Mouse (Mus musculus) G1E (cell line): ENCODE measurements around the gene 1700093K21Rik. TPM values are rescaled to one million over a fixed set of nuclear protein-coding genes. Genes with fewer than 3 reads are reported as not detected.

ENCODE experiments used
- ATAC-seq: 2 replicates; pipeline ENCODE4 v1.8.0; 2016; ENCODE audit warnings: mild to moderate bottlenecking; ENCODE audit not compliant: insufficient number of reproducible peaks, poor library complexity, low FRiP score, severe bottlenecking; ENCODE audit errors: extremely low read depth
- DNase-seq: peaks from one replicate; pipeline ENCODE4 v3.0.0; 2012; ENCODE audit warnings: low spot score
- H3K27me3 ChIP-seq: 2 replicates; pipeline ENCODE4 v1.6.1; 2012; ENCODE audit warnings: mild to moderate bottlenecking, low read length, inconsistent platforms; ENCODE audit not compliant: insufficient read depth
- H3K36me3 ChIP-seq: replicated peaks from 2 replicates; pipeline ENCODE3; 2012; ENCODE audit warnings: mild to moderate bottlenecking, inconsistent platforms
- H3K4me1 ChIP-seq: 2 replicates; pipeline ENCODE4 v1.6.1; 2012; ENCODE audit warnings: low read depth, low read length, inconsistent platforms, mixed read lengths; ENCODE audit not compliant: insufficient read depth
- H3K4me3 ChIP-seq: 2 replicates; pipeline ENCODE4 v1.5.1; 2012; ENCODE audit warnings: low read depth, mild to moderate bottlenecking, inconsistent platforms, low read length, moderate library complexity, mixed read lengths
- H3K9me3 ChIP-seq: replicated peaks from 2 replicates; pipeline ENCODE4 v1.6.1; 2012; ENCODE audit warnings: inconsistent platforms
- CTCF ChIP-seq: IDR thresholded peaks from 2 replicates; pipeline ENCODE4 v1.5.1; 2012; ENCODE audit warnings: low read depth, low read length, inconsistent platforms, mixed read lengths
- GATA1 ChIP-seq: IDR thresholded peaks from 2 replicates; pipeline ENCODE4 v1.6.1; 2012; ENCODE audit warnings: borderline replicate concordance, low read length, inconsistent platforms, mixed read lengths
- GATA2 ChIP-seq: IDR thresholded peaks from 2 replicates; pipeline ENCODE4 v1.6.1; 2012; ENCODE audit warnings: low read depth, low read length, inconsistent platforms, borderline replicate concordance
- POLR2AphosphoS5 ChIP-seq: IDR thresholded peaks from 2 replicates; pipeline ENCODE4 v1.6.1; 2012; ENCODE audit warnings: low read depth, low read length, inconsistent platforms; ENCODE audit not compliant: insufficient replicate concordance
- TAL1 ChIP-seq: conservative IDR thresholded peaks from 2 replicates; pipeline ENCODE4 v1.6.1; 2012; ENCODE audit warnings: low read depth, low read length, inconsistent platforms, mixed read lengths
- polyA plus RNA-seq: library from polyadenylated mRNA; stranded (reverse); fragments of >175 nt; gene quantifications from 2 replicates; pipeline ENCODE4 v1.2.3, GENCODE M21; 2012
- total RNA-seq, 2 experiments: library from RNA; stranded (forward) in 1 of 2; stranded (reverse) in 1 of 2; fragments of 200-1000 nt in 1 of 2; fragments of >200 nt in 1 of 2; fragmentation: Nextera tagmentation in 1 of 2; gene quantifications; 2 replicates each; pipeline ENCODE4 v1.2.3; 2014 to 2017

1700093K21Rik gene
- total RNA-seq (2014; fragmentation: Nextera tagmentation) (not detected in 2 replicates), total RNA-seq (2017) (not detected in 2 replicates), polyA plus RNA-seq (not detected in 2 replicates)

GRCm38 (mm10) chr11:23520473-23521205 lies at the start of gene 1700093K21Rik:
1700093K21Rik (minus strand) TSS chr11:23521155.
- H3K9me3 ChIP-seq: peaks cover 8% of the 10 kb centered on the region
- TF ChIP-seq POLR2AphosphoS5 (no peak), GATA2 (no peak), CTCF (no peak), TAL1 (no peak)
- H3K4me1 ChIP-seq: no peaks in the 10 kb centered on the region
- H3K36me3 ChIP-seq: no peaks in the 10 kb centered on the region
- ATAC-seq: no peak
- DNase-seq: no peak
- H3K4me3 ChIP-seq: no peak within 1 kb of the TSS
- H3K27me3 ChIP-seq: peaks cover 12% of the 10 kb centered on the region

GRCm38 (mm10) chr11:23570130-23570529 lies 49.2 kb upstream of the 1700093K21Rik start:
- Histone ChIP-seq H3K36me3 (peaks cover 62% of the 10 kb centered on the region), H3K9me3 (no peaks in the 10 kb centered on the region), H3K27me3 (no peaks in the 10 kb centered on the region), H3K4me3 (no peak overlapping the region), H3K4me1 (no peaks in the 10 kb centered on the region)
- no peak for DNase-seq
- ATAC-seq: no peak
- TF ChIP-seq GATA2 (no peak), TAL1 (no peak), CTCF (no peak), GATA1 (no peak), POLR2AphosphoS5 (no peak)

GRCm38 (mm10) chr11:23565761-23566160 lies 44.8 kb upstream of the 1700093K21Rik start:
- H3K4me1 ChIP-seq: no peaks in the 10 kb centered on the region
- no peak for ATAC-seq
- H3K27me3 ChIP-seq: no peaks in the 10 kb centered on the region
- no peaks in the 10 kb centered on the region for H3K9me3 ChIP-seq
- H3K36me3 ChIP-seq: peaks cover 54% of the 10 kb centered on the region
- no peak overlapping the region for H3K4me3 ChIP-seq
- TF ChIP-seq POLR2AphosphoS5: no peak
- TF ChIP-seq CTCF: peak; percentile 73
- peak; percentile 26 for DNase-seq

GRCm38 (mm10) chr11:23557039-23557630 lies 36.2 kb upstream of the 1700093K21Rik start:
- no peak for TF ChIP-seq POLR2AphosphoS5
- TF ChIP-seq CTCF: no peak
- no peak for TF ChIP-seq GATA1
- TF ChIP-seq GATA2: no peak
- TF ChIP-seq TAL1: no peak
- Histone ChIP-seq H3K4me3 (no peak overlapping the region), H3K27me3 (no peaks in the 10 kb centered on the region; the same call in 1 of the 2 replicates), H3K9me3 (no peaks in the 10 kb centered on the region), H3K36me3 (no peaks in the 10 kb centered on the region), H3K4me1 (no peaks in the 10 kb centered on the region)
- DNase-seq (no peak), ATAC-seq (no peak)

GRCm38 (mm10) chr11:23537446-23537845 lies 16.5 kb upstream of the 1700093K21Rik start:
- ATAC-seq: no peak
- no peaks in the 10 kb centered on the region for H3K9me3 ChIP-seq
- H3K27me3 ChIP-seq: peaks cover 14% of the 10 kb centered on the region
- H3K4me1 ChIP-seq: no peaks in the 10 kb centered on the region
- H3K4me3 ChIP-seq: no peak overlapping the region
- no peak for DNase-seq
- TF ChIP-seq TAL1: no peak
- TF ChIP-seq GATA2: no peak
- no peak for TF ChIP-seq GATA1
- no peak for TF ChIP-seq POLR2AphosphoS5
- TF ChIP-seq CTCF: no peak
- no peaks in the 10 kb centered on the region for H3K36me3 ChIP-seq

- TF ChIP-seq GATA1 (no peak), GATA2 (no peak), POLR2AphosphoS5 (no peak), CTCF (no peak), TAL1 (no peak)
Measured at GRCm38 (mm10) chr11:23518981-23519380, 2.0 kb downstream of the 1700093K21Rik start.

More at GRCm38 (mm10) chr11:23518981-23519380, 2.0 kb downstream of the 1700093K21Rik start:
- Histone ChIP-seq H3K9me3 (no peaks in the 10 kb centered on the region), H3K4me3 (no peak overlapping the region), H3K4me1 (no peaks in the 10 kb centered on the region), H3K36me3 (no peaks in the 10 kb centered on the region), H3K27me3 (peaks cover 12% of the 10 kb centered on the region)
- ATAC-seq (no peak), DNase-seq (no peak)
